18 mouse cellular contexts compared by ENCODE assay signal in the genomic region with DNA sequence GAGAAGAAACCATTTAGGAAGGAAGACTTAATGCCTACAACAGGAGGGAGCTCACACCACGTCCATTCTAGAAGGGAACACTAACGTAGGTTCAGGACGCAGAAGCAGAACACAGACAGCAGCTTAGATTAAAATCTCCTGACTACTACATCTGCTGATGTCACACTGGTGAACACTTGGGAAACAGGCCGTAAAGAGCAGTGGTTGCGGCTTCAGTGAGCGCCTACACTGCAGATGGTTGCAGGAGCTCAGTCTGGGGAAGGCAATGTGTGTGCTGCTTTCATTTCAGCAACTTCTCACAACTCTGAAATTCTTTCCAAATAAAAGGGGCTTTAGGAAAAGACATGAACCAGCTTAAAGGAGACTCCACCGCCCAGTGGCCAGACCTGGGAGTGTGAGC. TPM values are rescaled to one million over a fixed set of nuclear protein-coding genes. Genes with fewer than 3 reads are reported as not detected.
DNase-seq lines count a peak whose midpoint lies in the region; ATAC-seq and TF ChIP-seq lines count a peak whose summit lies in the region.
"Had no signal": no experiment of that assay in that cellular context is flagged by ENCODE, and none has a peak within 500 bp of the region (broad histone marks: within the 10 kb centered on the region; RNA-seq: fewer than 3 reads in every experiment).

No protein-coding gene starts in this region.

- no peaks in the 10 kb centered on the region for H3K4me1 ChIP-seq in forebrain, postnatal 0 days (ENCODE audit: insufficient read depth)
- no peaks in the 10 kb centered on the region for H3K4me1 ChIP-seq in forebrain, embryonic 13.5 days
- H3K4me1 ChIP-seq: heart, embryonic 13.5 days had no signal

- ATAC-seq in forebrain, postnatal 0 days = peak; percentile 17; the same call in 1 of the 2 replicates
- ATAC-seq in forebrain, embryonic 13.5 days = no peak
- ATAC-seq: forebrain, embryonic 14.5 days; hindbrain, embryonic 16.5 days had no signal

- no peak for TF ChIP-seq CTCF in forebrain, postnatal 0 days (IDR thresholded peaks at IDR 0.05; ENCODE audit: low read depth)
- peak; percentile 29 for TF ChIP-seq CTCF in layer of hippocampus, adult 2 months (conservative IDR thresholded peaks at IDR 0.05)

- no peak overlapping the region for H3K9ac ChIP-seq in forebrain, postnatal 0 days
- no peak overlapping the region for H3K9ac ChIP-seq in forebrain, embryonic 13.5 days
- H3K9ac ChIP-seq: heart, embryonic 13.5 days had no signal

- H3K79me2 ChIP-seq in myocyte (ENCODE audit: control insufficient read depth, insufficient read depth) = no peaks in the 10 kb centered on the region

- H3K27me3 ChIP-seq in forebrain, postnatal 0 days (ENCODE audit: insufficient read depth, low read length) = no peaks in the 10 kb centered on the region
- H3K27me3 ChIP-seq in forebrain, embryonic 13.5 days = no peaks in the 10 kb centered on the region
- no peaks in the 10 kb centered on the region for H3K27me3 ChIP-seq in myocyte (ENCODE audit: control insufficient read depth, insufficient read depth, insufficient read length)
- H3K27me3 ChIP-seq: heart, embryonic 13.5 days had no signal

- no peak for TF ChIP-seq POLR2A in myocyte (IDR thresholded peaks at IDR 0.05; ENCODE audit: insufficient read length, low read depth)

- peaks cover 93% of the 10 kb centered on the region for H3K36me3 ChIP-seq in forebrain, postnatal 0 days (ENCODE audit: insufficient read depth)
- peaks cover 96% of the 10 kb centered on the region for H3K36me3 ChIP-seq in forebrain, embryonic 13.5 days (ENCODE audit: poor library complexity, severe bottlenecking)
- peaks cover 35% of the 10 kb centered on the region for H3K36me3 ChIP-seq in myocyte (ENCODE audit: control insufficient read depth, insufficient read depth)

- 85% methylated on average over 7 of the region's 7 CpGs for WGBS in forebrain, postnatal 0 days
- WGBS in forebrain, embryonic 13.5 days = 88% methylated on average over 7 of the region's 7 CpGs

- DNase-seq in forebrain, postnatal 0 days = no peak
- peak in 1 of 2 experiments; percentile 26 for DNase-seq in layer of hippocampus, adult 2 months (ENCODE audit: low spot score in 2 of 2)
- no peak for DNase-seq in layer of hippocampus, postnatal 14 days (ENCODE audit: low spot score in 2 of 2)
- peak; percentile 13 for DNase-seq in 3T3-L1 (ENCODE audit: low read depth, low spot score)
- DNase-seq in urinary bladder, adult 2 months (ENCODE audit: low spot score) = no peak
- DNase-seq: adrenal gland, postnatal 10 days; cerebellum, adult 18-20 months; cerebellum, adult 9-11 months; cerebellum, postnatal 36 days; gastrocnemius, postnatal 36 days; heart, adult 11 months; heart, postnatal 36 days had no signal

- no peaks in the 10 kb centered on the region for H3K9me3 ChIP-seq in forebrain, postnatal 0 days (ENCODE audit: low read length)
- no peaks in the 10 kb centered on the region for H3K9me3 ChIP-seq in forebrain, embryonic 13.5 days (replicated peaks)
- H3K9me3 ChIP-seq: embryonic facial prominence, embryonic 10.5 days; heart, embryonic 13.5 days had no signal

- no peak overlapping the region for H3K27ac ChIP-seq in forebrain, postnatal 0 days (ENCODE audit: low read depth, low read length)
- H3K27ac ChIP-seq in forebrain, embryonic 13.5 days = no peak overlapping the region
- peak overlapping the region; percentile 63 for H3K27ac ChIP-seq in layer of hippocampus, adult 2 months
- H3K27ac ChIP-seq: embryonic facial prominence, embryonic 10.5 days; heart, embryonic 13.5 days had no signal

- no peak overlapping the region for H3K4me2 ChIP-seq in forebrain, postnatal 0 days (ENCODE audit: low read depth)
- H3K4me2 ChIP-seq in forebrain, embryonic 13.5 days = no peak overlapping the region
- no peak overlapping the region for H3K4me2 ChIP-seq in myocyte (ENCODE audit: low read depth)
- H3K4me2 ChIP-seq: heart, embryonic 13.5 days had no signal

- no peak overlapping the region for H3K4me3 ChIP-seq in forebrain, postnatal 0 days (ENCODE audit: low read depth, low read length)
- H3K4me3 ChIP-seq in forebrain, embryonic 13.5 days = no peak overlapping the region
- no peak overlapping the region for H3K4me3 ChIP-seq in layer of hippocampus, adult 2 months
- no peak overlapping the region for H3K4me3 ChIP-seq in myocyte
- H3K4me3 ChIP-seq: embryonic facial prominence, embryonic 10.5 days; heart, embryonic 13.5 days had no signal

- no peak overlapping the region for H3ac ChIP-seq in myocyte (ENCODE audit: control insufficient read depth, insufficient read length)

TF ChIP-seq in myocyte, 11 proteins besides CTCF, POLR2A, EP300 and RAD21:
- TF ChIP-seq MAX (IDR thresholded peaks at IDR 0.05; ENCODE audit: low read depth) = no peak
- TF ChIP-seq POLR2AphosphoS2 (IDR thresholded peaks at IDR 0.05; ENCODE audit: insufficient read length, low read depth) = peak; percentile 15

RNA-seq across cellular contexts. Expression of gene Xpa, which starts 18.6 kb away (rescaled TPM):
- 33.8 and 34.0 TPM in 2 replicates for total RNA-seq in forebrain, postnatal 0 days (2014; rRNA removed)
- polyA plus RNA-seq in forebrain, postnatal 0 days (2015; fragmentation: Nextera tagmentation; extraction: Ambion mirVana) = 44.5 and 45.8 TPM in 2 replicates
- 32.2 and 32.4 TPM in 2 replicates for polyA plus RNA-seq in forebrain, embryonic 13.5 days (2015; fragmentation: Nextera tagmentation; extraction: Ambion mirVana)
- total RNA-seq in layer of hippocampus, adult 2 months (2021) = 10 to 100 TPM; 15.5 to 19.0 TPM
- total RNA-seq in layer of hippocampus, postnatal 14 days (2021) = 10 to 100 TPM; 15.5 to 17.6 TPM
- 19.7 TPM for polyA plus RNA-seq in myocyte (2012; fragmentation: generic; extraction: Trizol)
- polyA plus RNA-seq in urinary bladder, adult 2 months (2012; rRNA removed) = 35.0 and 36.5 TPM in 2 replicates

RNA-seq across cellular contexts. Expression of gene Tstd2, which starts 39.0 kb away (rescaled TPM):
- total RNA-seq in forebrain, postnatal 0 days (2014; rRNA removed) = 27.4 and 31.4 TPM in 2 replicates
- 12.3 and 19.3 TPM in 2 replicates for polyA plus RNA-seq in forebrain, postnatal 0 days (2015; fragmentation: Nextera tagmentation; extraction: Ambion mirVana)
- 44.5 and 45.5 TPM in 2 replicates for polyA plus RNA-seq in forebrain, embryonic 13.5 days (2015; fragmentation: Nextera tagmentation; extraction: Ambion mirVana)
- total RNA-seq in layer of hippocampus, adult 2 months (2021) = 10 to 100 TPM; 15.6 to 18.8 TPM
- 10 to 100 TPM; 18.5 to 20.1 TPM for total RNA-seq in layer of hippocampus, postnatal 14 days (2021)
- polyA plus RNA-seq in myocyte (2012; fragmentation: generic; extraction: Trizol) = 14.9 TPM
- polyA plus RNA-seq in urinary bladder, adult 2 months (2012; rRNA removed) = 20.8 and 20.9 TPM in 2 replicates

RNA-seq across cellular contexts. Expression of gene Ncbp1, which starts 39.1 kb away (rescaled TPM):
- 48.9 and 56.1 TPM in 2 replicates for total RNA-seq in forebrain, postnatal 0 days (2014; rRNA removed)
- 58.7 and 58.9 TPM in 2 replicates for polyA plus RNA-seq in forebrain, postnatal 0 days (2015; fragmentation: Nextera tagmentation; extraction: Ambion mirVana)
- polyA plus RNA-seq in forebrain, embryonic 13.5 days (2015; fragmentation: Nextera tagmentation; extraction: Ambion mirVana) = 107 and 110 TPM in 2 replicates
- 10 to 100 TPM; 57.1 to 57.2 TPM for total RNA-seq in layer of hippocampus, adult 2 months (2021)
- 10 to 100 TPM; 55.0 to 56.1 TPM for total RNA-seq in layer of hippocampus, postnatal 14 days (2021)
- polyA plus RNA-seq in myocyte (2012; fragmentation: generic; extraction: Trizol) = 62.0 TPM
- polyA plus RNA-seq in urinary bladder, adult 2 months (2012; rRNA removed) = 32.9 and 33.7 TPM in 2 replicates
